Comparison of ENCODE assay signal across 8 mouse cellular contexts in the genomic region with DNA sequence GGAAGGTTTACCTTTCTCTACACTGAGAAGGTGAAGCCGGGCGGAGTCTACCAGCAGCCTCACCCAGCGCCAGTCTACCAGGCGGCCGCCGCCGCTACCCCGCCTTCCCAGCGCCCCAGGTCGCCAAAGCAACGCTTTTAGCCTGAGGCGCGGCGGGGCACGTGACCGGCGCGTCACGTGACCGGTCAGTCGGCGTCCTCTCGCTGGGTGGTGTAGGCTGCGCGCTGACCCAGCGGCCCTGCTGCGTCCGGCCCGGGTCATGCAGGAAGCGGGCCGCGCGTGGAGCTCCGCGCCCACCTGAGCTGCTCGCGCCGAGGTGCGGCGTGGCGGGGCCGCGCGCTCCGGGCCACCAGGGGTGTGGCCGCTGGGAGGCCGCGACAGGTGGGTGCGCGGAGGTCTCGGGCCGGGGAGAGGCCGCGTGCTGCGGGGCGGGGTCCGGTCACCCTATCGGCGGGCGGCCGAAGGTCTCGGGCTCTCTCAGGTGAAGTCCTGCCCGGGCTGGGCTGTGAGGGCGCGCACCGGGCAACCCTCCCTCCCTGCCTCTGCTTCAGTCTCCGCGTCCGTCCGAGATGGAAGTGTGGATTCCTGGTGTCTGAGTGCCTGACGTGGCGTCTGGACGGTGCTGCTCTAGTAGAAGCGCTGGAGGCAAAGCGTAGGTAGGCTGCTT. TPM values are rescaled to one million over a fixed set of nuclear protein-coding genes. Genes with fewer than 3 reads are reported as not detected.
DNase-seq lines count a peak whose midpoint lies in the region; ATAC-seq and TF ChIP-seq lines count a peak whose summit lies in the region.

March8 (plus strand) TSS at position 190 of the 667 bp plus-strand sequence.

- DNase-seq in A20 (ENCODE audit: low read depth, low spot score) = peak; percentile 95
- peak; percentile 95 for DNase-seq in brain, adult 2 months (ENCODE audit: low read depth, low spot score)
- DNase-seq in heart, embryonic 10.5 days (ENCODE audit: low spot score) = peak; percentile 94
- DNase-seq in liver, adult 2 months (ENCODE audit: extremely low read depth, low read depth, low spot score) = peak; percentile 80
- peak; percentile 55 for DNase-seq in splenic B cell, adult 2 months (ENCODE audit: low read depth, low spot score)

- H3K4me1 ChIP-seq in heart, embryonic 10.5 days = no peaks in the 10 kb centered on the region
- H3K4me1 ChIP-seq in kidney, embryonic 16.5 days (ENCODE audit: insufficient read depth, low read length) = peaks cover 5% of the 10 kb centered on the region; the same call in 1 of the 2 replicates
- H3K4me1 ChIP-seq in liver, adult 2 months (ENCODE audit: control insufficient read depth, insufficient read depth, low read length) = peaks cover 9% of the 10 kb centered on the region

- no peaks in the 10 kb centered on the region for H3K36me3 ChIP-seq in heart, embryonic 10.5 days
- H3K36me3 ChIP-seq in kidney, embryonic 16.5 days (ENCODE audit: insufficient read depth, low read length) = 0 out of 2 replicates have a peak, but pooled peaks cover 4% of the 10 kb centered on the region
- H3K36me3 ChIP-seq in liver, adult 2 months (ENCODE audit: control insufficient read depth, insufficient read depth, low read length) = peaks cover 2% of the 10 kb centered on the region; the same call in 1 of the 2 replicates
- H3K36me3 ChIP-seq in myocyte (ENCODE audit: control insufficient read depth, insufficient read depth) = no peaks in the 10 kb centered on the region
- no peaks in the 10 kb centered on the region for H3K36me3 ChIP-seq in splenic B cell, adult 2 months (ENCODE audit: control insufficient read depth, insufficient read depth, low read length, poor library complexity, severe bottlenecking)

- peak; percentile 2; the same call in 1 of the 2 replicates for TF ChIP-seq CTCF in liver, adult 2 months (IDR thresholded peaks at IDR 0.05; ENCODE audit: low read depth, low read length)

- no peaks in the 10 kb centered on the region for H3K9me3 ChIP-seq in heart, embryonic 10.5 days
- no peaks in the 10 kb centered on the region for H3K9me3 ChIP-seq in kidney, embryonic 16.5 days (ENCODE audit: low read length)

- H3K4me2 ChIP-seq in kidney, embryonic 16.5 days (replicated peaks; ENCODE audit: low read depth, low read length) = peak within 1 kb of the TSS; percentile 64
- H3K4me2 ChIP-seq in myocyte (ENCODE audit: low read depth) = peak within 1 kb of the TSS; percentile 93

- TF ChIP-seq POLR2A in liver, adult 2 months (IDR thresholded peaks at IDR 0.05; ENCODE audit: extremely low read depth, insufficient read depth, low read length) = peak; percentile 55; the same call in 1 of the 2 replicates
- peak; percentile 90 for TF ChIP-seq POLR2A in myocyte (IDR thresholded peaks at IDR 0.05; ENCODE audit: insufficient read length, low read depth)

- under 1% methylated on average over 75 of the region's 75 CpGs for WGBS in heart, embryonic 10.5 days
- WGBS in kidney, embryonic 16.5 days = under 1% methylated on average over 64 of the region's 75 CpGs
- under 1% methylated on average over 74 of the region's 75 CpGs for WGBS in liver, adult 2 months

- H3K4me3 ChIP-seq in heart, embryonic 10.5 days = peak within 1 kb of the TSS; percentile 97
- H3K4me3 ChIP-seq in kidney, embryonic 16.5 days (ENCODE audit: low read length) = peak within 1 kb of the TSS; percentile 96
- H3K4me3 ChIP-seq in liver, adult 2 months (ENCODE audit: insufficient read depth, low read depth, low read length) = peak within 1 kb of the TSS; percentile 76
- peak within 1 kb of the TSS; percentile 34 for H3K4me3 ChIP-seq in myocyte

- H3K9ac ChIP-seq in kidney, embryonic 16.5 days (replicated peaks; ENCODE audit: low read length) = peak within 1 kb of the TSS; percentile 86
- peak within 1 kb of the TSS; percentile 98 for H3K9ac ChIP-seq in liver, adult 2 months (ENCODE audit: low read depth, low read length)

- ATAC-seq in erythroblast, adult 5-6 weeks (replicated peaks; ENCODE audit: low FRiP score, poor library complexity, severe bottlenecking) = peak; percentile 96
- peak; percentile 98 for ATAC-seq in kidney, embryonic 16.5 days (ENCODE audit: low FRiP score, low TSS enrichment)

- H3ac ChIP-seq in myocyte (ENCODE audit: control insufficient read depth, insufficient read length) = peak within 1 kb of the TSS; percentile 60

- H3K27ac ChIP-seq in heart, embryonic 10.5 days = peak within 1 kb of the TSS; percentile 91
- H3K27ac ChIP-seq in kidney, embryonic 16.5 days (ENCODE audit: low read length) = peak within 1 kb of the TSS; percentile 68
- peak within 1 kb of the TSS; percentile 87 for H3K27ac ChIP-seq in liver, adult 2 months (replicated peaks; ENCODE audit: insufficient read depth, low read depth, low read length)

- H3K27me3 ChIP-seq in heart, embryonic 10.5 days (ENCODE audit: insufficient read depth, poor library complexity, severe bottlenecking) = 0 out of 2 replicates have a peak, but pooled peaks cover 12% of the 10 kb centered on the region
- H3K27me3 ChIP-seq in kidney, embryonic 16.5 days (ENCODE audit: insufficient read depth, low read length) = 0 out of 2 replicates have a peak, but pooled peaks cover 3% of the 10 kb centered on the region
- H3K27me3 ChIP-seq in liver, adult 2 months (ENCODE audit: control insufficient read depth, insufficient read depth, low read length) = no peaks in the 10 kb centered on the region
- no peaks in the 10 kb centered on the region for H3K27me3 ChIP-seq in myocyte (ENCODE audit: control insufficient read depth, insufficient read depth, insufficient read length)
- no peaks in the 10 kb centered on the region for H3K27me3 ChIP-seq in splenic B cell, adult 2 months (ENCODE audit: control insufficient read depth, insufficient read depth, low read length, poor library complexity, severe bottlenecking)

- H3K79me2 ChIP-seq in liver, adult 2 months (ENCODE audit: control insufficient read depth, insufficient read depth, low read length) = peaks cover 9% of the 10 kb centered on the region; the same call in 1 of the 2 replicates
- H3K79me2 ChIP-seq in myocyte (ENCODE audit: control insufficient read depth, insufficient read depth) = peaks cover 46% of the 10 kb centered on the region

TF ChIP-seq in myocyte, 11 proteins besides CTCF, POLR2A, EP300 and RAD21:
- TF ChIP-seq E2F4 (IDR thresholded peaks at IDR 0.05; ENCODE audit: insufficient read depth) (no peak), MYOG (IDR thresholded peaks at IDR 0.05; ENCODE audit: control insufficient read depth in 1 of 3, insufficient read depth in 1 of 3, insufficient read length in 2 of 3, low read depth in 2 of 3) (peak in 2 of 3 experiments; percentile 68 to 72), USF1 (IDR thresholded peaks at IDR 0.05; ENCODE audit: low read depth) (peak; percentile 98), POLR2AphosphoS2 (IDR thresholded peaks at IDR 0.05; ENCODE audit: insufficient read length, low read depth) (peak; percentile 85), MYOD1 (IDR thresholded peaks at IDR 0.05; ENCODE audit: control insufficient read depth in 1 of 3, insufficient read length in 2 of 3, low read depth in 2 of 3) (peak in 1 of 3 experiments; percentile 69), REST (IDR thresholded peaks at IDR 0.05; ENCODE audit: insufficient read depth, insufficient read length) (no peak), TCF12 (IDR thresholded peaks at IDR 0.05; ENCODE audit: insufficient read depth, poor library complexity, severe bottlenecking) (no peak)

RNA-seq across cellular contexts. Expression of gene March8, which starts in this region (rescaled TPM):
- total RNA-seq in erythroblast, adult 5-6 weeks (2015; ENCODE audit: low replicate concordance) = 546 and 733 TPM in 2 replicates
- 1,003 and 1,028 TPM in 2 replicates for total RNA-seq in erythroblast, adult 5-6 weeks (2017; ENCODE audit: low replicate concordance)
- 25.8 and 29.6 TPM in 2 replicates for polyA plus RNA-seq in heart, embryonic 10.5 days (2016; fragmentation: Nextera tagmentation; extraction: Ambion mirVana)
- 40.9 and 42.9 TPM in 2 replicates for polyA plus RNA-seq in kidney, embryonic 16.5 days (2015; fragmentation: Nextera tagmentation; extraction: Ambion mirVana)
- total RNA-seq in liver, adult 2 months (2014; rRNA removed) = 97.5 and 100 TPM in 2 replicates
- 58.4 and 62.5 TPM in 2 replicates for polyA plus RNA-seq in liver, adult 2 months (2012; rRNA removed)
- polyA plus RNA-seq in myocyte (2012; fragmentation: generic; extraction: Trizol) = 38.8 TPM

Comparison
In these comparisons a context has a peak if more than half of its experiments do, and no peak if none do; other contexts are left out.
1. Peak in every context shown above with its lines: DNase-seq, ATAC-seq, H3K4me3 ChIP-seq and H3K27ac ChIP-seq.
2. H3K4me3 ChIP-seq: peak in every context shown above with its lines; median percentile 97 in heart, embryonic 10.5 days; 96 in kidney, embryonic 16.5 days; 76 in liver, adult 2 months; 34 in myocyte.